Mouse (Mus musculus): ENCODE results near the gene Stau1.

- TF ChIP-seq POLR2A (IDR thresholded peaks at IDR 0.05; ENCODE audit: extremely low read depth, insufficient read depth, low read length) (no peak), CTCF (IDR thresholded peaks at IDR 0.05; ENCODE audit: extremely low read depth, insufficient read depth, low read length) (no peak)
Observed at GRCm38 (mm10) chr2:166960648-166961330, 35.3 kb downstream of the Stau1 start.

Measured in cortical plate, adult 2 months (tissue).